Mouse (Mus musculus) stomach, postnatal 0 days (tissue): Measurements from ENCODE around the gene H1foo.

ENCODE experiments used
- CTCF ChIP-seq: IDR thresholded peaks from 2 replicates; pipeline ENCODE4 v1.5.1; 2016; ENCODE audit warnings: antibody characterized with exemption, low read depth, mild to moderate bottlenecking, moderate library complexity
- EP300 ChIP-seq: optimal IDR thresholded peaks from 2 replicates; pipeline ENCODE3; 2016; ENCODE audit warnings: antibody characterized with exemption

- TF ChIP-seq CTCF, result no peak
- no peak for TF ChIP-seq EP300
Measured at GRCm38 (mm10) chr6:115931639-115932038, 13.1 kb upstream of the H1foo start, which contains the start of gene Rho.
